Mouse (Mus musculus) liver, embryonic 12.5 days (tissue): Measurements from ENCODE around the gene Faf1. TPM values are rescaled to one million over a fixed set of nuclear protein-coding genes. Genes with fewer than 3 reads are reported as not detected.

Experiments
- ATAC-seq: fragments of 200-750 bp; cut with Nextera tagmentation; 2 replicates; pipeline ENCODE4 v1.8.0; 2017; ENCODE audit warnings: moderate number of reproducible peaks, mild to moderate bottlenecking, moderate library complexity
- H3K27ac ChIP-seq: fragments of 300-500 bp; sonication (generic); 2 replicates; pipeline ENCODE4 v1.5.1; 2016; ENCODE audit warnings: mild to moderate bottlenecking
- H3K27me3 ChIP-seq: fragments of 300-500 bp; sonication (generic); replicated peaks from 2 replicates; pipeline ENCODE4 v1.6.1; 2016; ENCODE audit warnings: mild to moderate bottlenecking, moderate library complexity
- H3K36me3 ChIP-seq: fragments of 300-500 bp; sonication (generic); 2 replicates; pipeline ENCODE4 v1.6.1; 2016; ENCODE audit warnings: mild to moderate bottlenecking, moderate library complexity
- H3K4me1 ChIP-seq: fragments of 300-500 bp; sonication (generic); 2 replicates; pipeline ENCODE4 v1.6.1; 2016
- H3K4me2 ChIP-seq: fragments of 300-500 bp; sonication (generic); 2 replicates; pipeline ENCODE4 v1.6.1; 2016; ENCODE audit warnings: mild to moderate bottlenecking, moderate library complexity
- H3K4me3 ChIP-seq: fragments of 300-500 bp; sonication (generic); 2 replicates; pipeline ENCODE4 v1.5.1; 2016; ENCODE audit warnings: mild to moderate bottlenecking, moderate library complexity
- H3K9ac ChIP-seq: fragments of 300-500 bp; sonication (generic); 2 replicates; pipeline ENCODE4 v1.6.1; 2016; ENCODE audit warnings: mild to moderate bottlenecking, moderate library complexity
- H3K9me3 ChIP-seq: fragments of 300-500 bp; sonication (generic); replicated peaks from 2 replicates; pipeline ENCODE4 v1.6.1; 2016; ENCODE audit warnings: mild to moderate bottlenecking, moderate library complexity
- WGBS: fragments of 180-500 bp; shearing (Covaris S2); methylation state at CpG from one replicate; pipeline ENCODE4 v1.1.7; 2016; ENCODE audit not compliant: insufficient replicate concordance; 5-methylcytosine and 5-hydroxymethylcytosine counted together
- polyA plus RNA-seq: library from polyadenylated mRNA; unstranded; fragments of >200 nt; fragmentation: Nextera tagmentation; extraction: Ambion mirVana; gene quantifications from 2 replicates; pipeline ENCODE4 v1.2.1, GENCODE M21; 2016

Gene Faf1
- polyA plus RNA-seq, 1 experiment from 2014 or later: 31.4 TPM

DNA sequence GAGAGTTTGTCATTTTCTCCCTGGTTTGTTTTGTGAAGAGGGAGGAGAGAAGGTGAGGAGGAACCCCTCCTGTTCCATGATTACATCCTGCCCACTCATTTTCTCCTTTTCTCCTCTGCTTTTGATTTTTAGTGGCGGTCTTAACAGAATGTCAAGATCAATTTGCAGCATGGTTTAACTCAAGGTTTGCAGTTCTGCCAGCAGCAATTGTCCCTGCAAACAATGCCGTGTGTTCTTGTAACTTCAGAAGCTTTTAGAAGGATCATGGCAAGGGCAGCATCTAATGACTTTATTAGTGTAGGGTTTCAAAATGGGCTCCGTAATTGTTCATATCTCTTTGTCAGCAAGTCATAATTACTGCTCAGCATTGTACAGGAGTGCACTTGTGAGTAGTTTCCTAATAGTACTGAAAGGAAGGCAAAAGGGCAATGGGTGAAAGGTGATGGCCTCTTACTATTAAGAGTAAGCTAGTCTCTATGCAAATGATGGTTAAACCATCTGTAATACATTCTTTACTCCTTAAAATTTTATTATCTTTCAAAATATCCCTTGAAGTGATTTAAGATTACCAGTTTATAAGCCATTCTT lies 192.6 kb downstream of the Faf1 start:
- ATAC-seq: no peak
- 83% methylated on average over 3 of the region's 3 CpGs for WGBS

DNA sequence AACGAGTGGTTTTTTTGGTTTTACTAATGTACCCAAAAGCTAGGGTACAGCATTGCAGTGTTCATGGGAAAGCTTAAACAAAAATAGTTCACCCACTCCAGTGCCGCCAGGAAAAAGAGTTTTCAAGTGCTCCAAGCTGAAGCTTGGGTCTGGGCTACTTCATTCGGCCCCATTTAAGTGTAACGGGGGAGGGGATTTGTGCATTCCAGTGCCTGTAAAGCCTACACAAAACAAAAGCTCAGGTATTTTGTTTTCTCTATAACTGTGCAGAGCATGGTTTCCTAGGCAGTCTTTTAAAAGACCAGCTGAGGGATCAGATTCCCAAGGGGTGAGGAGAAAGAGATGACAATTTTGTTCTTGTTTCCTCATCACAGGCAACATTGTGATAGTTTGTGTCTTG lies 207.9 kb downstream of the Faf1 start:
- Histone ChIP-seq H3K4me3 (no peak overlapping the region), H3K36me3 (peaks cover 18% of the 10 kb centered on the region), H3K4me1 (no peaks in the 10 kb centered on the region), H3K27me3 (no peaks in the 10 kb centered on the region), H3K9me3 (no peaks in the 10 kb centered on the region), H3K4me2 (no peak overlapping the region), H3K9ac (no peak overlapping the region), H3K27ac (no peak overlapping the region)
- 83% methylated on average over 4 of the region's 4 CpGs for WGBS
- ATAC-seq: no peak

More for the DNA sequence above, 192.6 kb downstream of the Faf1 start:
- no peaks in the 10 kb centered on the region for H3K9me3 ChIP-seq
- no peak overlapping the region for H3K27ac ChIP-seq
- no peaks in the 10 kb centered on the region for H3K27me3 ChIP-seq
- H3K4me3 ChIP-seq: no peak overlapping the region
- H3K36me3 ChIP-seq: 0 out of 2 replicates have a peak, but pooled peaks cover 8% of the 10 kb centered on the region
- H3K4me1 ChIP-seq: no peaks in the 10 kb centered on the region
- H3K9ac ChIP-seq: no peak overlapping the region
- no peak overlapping the region for H3K4me2 ChIP-seq

DNA sequence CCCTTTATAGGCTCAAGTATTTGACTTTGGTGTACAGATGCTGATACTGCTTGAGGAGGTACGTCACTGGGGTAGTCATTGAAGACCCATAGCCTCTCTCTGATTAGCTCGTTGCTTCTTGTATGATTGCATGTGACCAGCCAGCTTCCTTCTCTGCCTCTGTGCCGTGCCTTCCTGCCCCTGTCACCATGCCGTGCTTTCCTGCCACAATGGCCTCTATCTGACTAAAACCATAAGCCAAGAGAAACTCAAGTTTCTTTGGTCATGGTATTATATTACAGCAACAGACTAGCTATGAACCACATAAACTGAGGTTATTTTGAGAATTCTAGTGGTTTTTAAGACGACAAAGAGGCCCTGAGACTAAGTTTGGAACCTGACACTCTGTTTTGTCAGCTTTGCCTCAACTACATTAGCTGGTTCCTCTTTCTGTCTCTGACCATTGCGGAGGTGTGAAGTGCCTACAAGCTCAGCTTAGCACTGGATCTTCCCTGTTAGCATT lies 211.5 kb downstream of the Faf1 start:
- WGBS: 75% methylated on average over 6 of the region's 6 CpGs

DNA sequence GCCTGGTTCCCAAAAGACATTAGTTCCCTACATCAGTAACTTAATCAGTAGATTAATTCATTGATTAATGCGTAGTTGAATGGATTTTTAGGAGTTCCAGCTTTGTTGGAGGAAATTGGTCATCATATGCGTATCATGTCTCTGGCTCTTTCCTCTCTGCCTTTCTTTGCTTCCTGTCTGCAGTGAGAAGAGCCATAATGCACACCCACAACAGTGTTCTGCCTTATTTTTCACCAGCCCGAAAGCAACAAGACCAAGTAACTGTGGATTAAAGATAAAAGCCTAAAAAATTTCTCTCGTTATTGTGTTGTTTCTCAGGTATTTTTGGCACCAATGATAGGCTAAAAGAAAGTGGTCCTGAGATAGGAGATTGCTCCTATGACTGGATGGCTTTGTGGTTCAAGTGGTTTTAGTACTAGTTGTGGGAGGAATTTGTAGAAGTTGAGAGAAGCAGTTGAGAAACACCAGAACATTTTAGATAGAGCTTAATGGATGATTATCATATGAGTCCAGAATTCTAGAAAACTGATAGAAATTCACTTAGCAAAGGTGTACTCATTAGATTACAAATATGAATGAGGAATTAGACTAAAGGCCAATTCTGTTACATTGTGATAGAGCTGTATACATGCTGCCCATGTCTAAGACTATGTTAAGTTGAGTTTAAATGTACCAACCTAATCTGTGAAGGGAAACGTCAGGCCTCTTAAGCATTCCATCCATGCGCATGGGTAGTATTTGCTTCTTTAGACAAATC lies 221.6 kb downstream of the Faf1 start:
- 55% methylated on average over 6 of the region's 6 CpGs for WGBS
- no peaks in the 10 kb centered on the region for H3K27me3 ChIP-seq
- H3K4me3 ChIP-seq: no peak overlapping the region
- ATAC-seq: peak; percentile 90
- peaks cover 17% of the 10 kb centered on the region for H3K4me1 ChIP-seq
- H3K27ac ChIP-seq: peak overlapping the region; percentile 68; the same call in 1 of the 2 replicates
- H3K9me3 ChIP-seq: no peaks in the 10 kb centered on the region
- peaks cover 14% of the 10 kb centered on the region; the same call in 1 of the 2 replicates for H3K36me3 ChIP-seq
- no peak overlapping the region for H3K9ac ChIP-seq
- H3K4me2 ChIP-seq: peak overlapping the region; percentile 8; the same call in 1 of the 2 replicates

More for the DNA sequence above, 211.5 kb downstream of the Faf1 start:
- no peak overlapping the region for H3K9ac ChIP-seq
- no peak overlapping the region for H3K27ac ChIP-seq
- H3K4me3 ChIP-seq: no peak overlapping the region
- no peaks in the 10 kb centered on the region for H3K9me3 ChIP-seq
- no peak overlapping the region for H3K4me2 ChIP-seq
- peaks cover 34% of the 10 kb centered on the region for H3K36me3 ChIP-seq
- H3K27me3 ChIP-seq: no peaks in the 10 kb centered on the region
- no peaks in the 10 kb centered on the region for H3K4me1 ChIP-seq
- ATAC-seq: no peak

DNA sequence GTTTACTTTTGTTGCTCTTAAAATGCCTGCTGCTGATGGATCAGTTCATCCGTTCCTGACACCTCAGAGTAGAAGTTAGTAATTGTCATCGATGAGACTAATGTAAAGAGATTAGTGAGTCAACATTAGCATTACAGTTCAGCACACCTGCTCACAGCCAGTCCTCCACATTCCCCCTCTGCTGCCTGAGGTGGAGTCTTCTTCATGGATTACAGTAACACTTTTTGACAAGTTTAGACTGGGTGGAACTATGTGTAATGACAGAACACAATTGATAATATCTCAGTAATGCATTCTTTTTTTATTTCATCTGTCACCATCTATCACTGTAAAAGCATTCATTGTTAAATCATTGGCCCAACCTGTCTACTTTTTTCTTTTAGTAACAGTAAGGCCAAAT lies 224.7 kb downstream of the Faf1 start:
- H3K36me3 ChIP-seq: peaks cover 14% of the 10 kb centered on the region; the same call in 1 of the 2 replicates
- no peak overlapping the region for H3K4me2 ChIP-seq
- H3K9me3 ChIP-seq: no peaks in the 10 kb centered on the region
- H3K4me3 ChIP-seq: no peak overlapping the region
- ATAC-seq: no peak
- H3K9ac ChIP-seq: no peak overlapping the region
- 81% methylated on average over 2 of the region's 2 CpGs for WGBS
- no peaks in the 10 kb centered on the region for H3K27me3 ChIP-seq
- no peak overlapping the region for H3K27ac ChIP-seq
- H3K4me1 ChIP-seq: peaks cover 17% of the 10 kb centered on the region

DNA sequence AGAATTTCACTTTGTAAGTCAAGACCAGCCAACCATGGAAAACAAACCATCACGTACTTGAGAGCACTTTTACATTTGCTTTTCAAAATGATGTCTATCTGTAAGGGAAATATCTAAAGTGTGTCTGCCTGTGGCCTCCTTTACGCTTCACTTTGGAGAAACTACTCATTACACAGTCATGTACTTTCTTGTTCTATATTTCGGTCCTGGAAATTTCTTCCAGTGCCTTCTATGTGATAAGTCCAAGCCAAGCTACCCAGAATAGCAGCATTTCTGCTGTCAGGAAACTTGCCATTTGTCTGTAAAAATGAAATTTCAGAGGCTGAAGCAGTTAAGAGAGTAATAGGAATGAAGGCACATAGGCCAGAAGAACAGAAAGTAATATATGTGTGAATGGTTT lies 228.1 kb downstream of the Faf1 start:
- H3K4me3 ChIP-seq: no peak overlapping the region
- no peaks in the 10 kb centered on the region for H3K9me3 ChIP-seq
- H3K9ac ChIP-seq: no peak overlapping the region
- WGBS: 89% methylated on average over 3 of the region's 3 CpGs
- no peak overlapping the region for H3K27ac ChIP-seq
- ATAC-seq: no peak
- no peaks in the 10 kb centered on the region for H3K4me1 ChIP-seq
- no peak overlapping the region for H3K4me2 ChIP-seq
- H3K36me3 ChIP-seq: peaks cover 11% of the 10 kb centered on the region; the same call in 1 of the 2 replicates
- H3K27me3 ChIP-seq: no peaks in the 10 kb centered on the region

DNA sequence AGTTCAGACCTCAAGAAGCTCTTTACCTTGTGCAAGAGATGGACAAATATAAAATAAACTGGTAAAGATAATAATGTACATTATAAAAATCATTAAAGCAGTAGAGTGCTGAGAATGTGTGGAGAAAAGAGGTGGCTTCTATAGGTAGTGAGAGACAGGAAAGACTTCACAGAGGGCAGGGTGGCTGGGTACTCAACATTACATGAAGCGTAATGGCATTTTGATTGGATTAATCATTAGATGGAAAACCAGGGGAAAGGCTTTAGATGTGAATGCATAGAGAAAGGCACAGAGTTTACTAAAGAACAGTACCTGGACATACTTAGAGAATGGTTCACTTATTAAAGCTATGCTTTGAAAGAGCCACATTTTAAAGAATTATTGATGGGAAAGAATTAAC lies 252.7 kb downstream of the Faf1 start:
- Histone ChIP-seq H3K4me1 (no peaks in the 10 kb centered on the region), H3K9ac (no peak overlapping the region), H3K4me2 (no peak overlapping the region), H3K4me3 (no peak overlapping the region), H3K27ac (no peak overlapping the region), H3K9me3 (no peaks in the 10 kb centered on the region), H3K27me3 (no peaks in the 10 kb centered on the region), H3K36me3 (peaks cover 8% of the 10 kb centered on the region)
- ATAC-seq: no peak
- WGBS: 88% methylated on average over 1 of the region's 1 CpGs

DNA sequence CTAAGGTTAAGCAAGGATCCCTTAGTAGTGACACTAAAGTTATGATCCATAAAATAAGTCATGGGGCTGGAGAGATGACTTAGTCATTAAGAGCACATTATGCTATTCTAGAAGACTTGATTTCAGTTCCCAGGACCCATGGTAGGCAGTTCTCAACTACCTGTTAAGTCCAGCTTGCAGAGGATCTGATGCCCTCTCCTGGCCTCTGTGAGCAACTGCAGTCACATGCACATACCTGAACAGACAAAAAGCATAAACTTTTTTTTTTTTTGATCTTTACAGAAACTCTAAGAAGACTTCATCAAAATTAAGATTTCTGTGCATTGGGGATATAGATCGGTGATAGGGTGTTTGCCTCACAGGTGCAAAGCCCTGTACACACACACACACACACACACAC lies 254.1 kb downstream of the Faf1 start:
- Histone ChIP-seq H3K9ac (no peak overlapping the region), H3K4me3 (no peak overlapping the region), H3K4me1 (no peaks in the 10 kb centered on the region), H3K36me3 (peaks cover 10% of the 10 kb centered on the region), H3K27ac (no peak overlapping the region), H3K27me3 (no peaks in the 10 kb centered on the region), H3K9me3 (no peaks in the 10 kb centered on the region), H3K4me2 (no peak overlapping the region)
- WGBS: 79% methylated on average over 1 of the region's 1 CpGs
- no peak for ATAC-seq

DNA sequence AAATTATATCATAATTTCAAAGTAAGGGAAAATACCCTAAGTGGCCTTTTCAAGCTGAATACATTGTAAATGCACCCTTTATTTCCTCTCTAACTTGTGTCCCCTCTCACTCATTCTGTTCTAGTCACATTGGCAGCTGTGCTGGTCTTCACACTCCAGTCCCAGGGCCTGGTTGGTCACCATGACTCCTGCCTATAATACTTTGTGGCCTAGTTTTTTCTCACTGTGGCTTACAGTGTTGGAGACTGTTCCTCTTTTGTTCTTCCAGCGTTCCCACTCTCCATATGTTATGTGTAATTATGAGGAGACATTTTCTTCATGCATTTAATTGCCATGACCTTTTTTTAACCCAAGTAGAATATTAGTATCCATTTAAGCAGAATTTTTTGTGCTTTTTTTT lies 254.5 kb downstream of the Faf1 start:
- Histone ChIP-seq H3K4me2 (no peak overlapping the region), H3K9me3 (no peaks in the 10 kb centered on the region), H3K4me1 (no peaks in the 10 kb centered on the region), H3K27me3 (no peaks in the 10 kb centered on the region), H3K27ac (no peak overlapping the region), H3K9ac (no peak overlapping the region), H3K36me3 (peaks cover 13% of the 10 kb centered on the region), H3K4me3 (no peak overlapping the region)
- ATAC-seq: no peak
- 82% methylated on average over 1 of the region's 1 CpGs for WGBS

DNA sequence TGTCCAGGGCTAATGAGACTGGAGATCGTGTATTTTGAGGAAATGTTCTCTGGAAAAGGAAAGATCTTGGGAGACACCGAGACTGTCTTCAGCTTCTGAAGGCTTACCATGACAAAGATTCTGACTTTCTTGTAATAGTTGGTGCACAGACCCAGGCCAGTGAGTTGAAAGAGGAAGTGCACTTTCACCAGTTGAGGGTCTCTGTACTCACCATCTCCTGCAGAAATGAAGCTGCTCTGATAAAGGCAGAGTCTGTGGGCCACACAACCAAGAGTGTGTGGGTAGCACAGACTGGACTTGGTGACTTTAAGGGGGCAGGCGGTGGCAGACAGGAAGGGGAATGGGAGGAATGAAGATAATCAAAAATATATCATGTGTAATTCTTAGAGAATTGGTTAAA lies 260.2 kb downstream of the Faf1 start:
- H3K27ac ChIP-seq: no peak overlapping the region
- no peaks in the 10 kb centered on the region for H3K4me1 ChIP-seq
- no peak for ATAC-seq
- no peak overlapping the region for H3K4me2 ChIP-seq
- H3K27me3 ChIP-seq: no peaks in the 10 kb centered on the region
- no peaks in the 10 kb centered on the region for H3K9me3 ChIP-seq
- no peak overlapping the region for H3K9ac ChIP-seq
- no peak overlapping the region for H3K4me3 ChIP-seq
- WGBS: 76% methylated on average over 3 of the region's 3 CpGs
- peaks cover 18% of the 10 kb centered on the region; the same call in 1 of the 2 replicates for H3K36me3 ChIP-seq

DNA sequence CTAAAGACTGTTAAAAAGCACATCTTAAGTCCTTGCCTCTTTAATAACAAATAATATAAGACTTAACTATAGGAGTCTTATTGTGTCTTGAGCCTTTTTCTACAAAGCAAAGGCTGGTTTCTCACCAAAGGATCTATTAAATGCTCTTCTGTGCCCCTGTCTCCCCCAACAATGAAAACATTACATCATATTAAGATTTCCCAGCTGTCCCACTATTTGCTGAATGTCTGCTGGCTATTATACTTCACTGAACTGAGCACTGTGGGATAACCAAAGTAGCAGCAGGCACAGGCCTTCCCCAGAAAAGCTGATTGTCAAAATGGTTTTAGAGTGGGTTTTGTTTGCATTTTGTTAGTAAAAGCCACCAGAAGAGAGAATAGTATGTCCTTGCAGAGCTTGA lies 262.9 kb downstream of the Faf1 start:
- Histone ChIP-seq H3K4me1 (no peaks in the 10 kb centered on the region), H3K27ac (no peak overlapping the region), H3K4me3 (no peak overlapping the region), H3K9me3 (no peaks in the 10 kb centered on the region), H3K4me2 (no peak overlapping the region), H3K9ac (no peak overlapping the region), H3K36me3 (peaks cover 17% of the 10 kb centered on the region; the same call in 1 of the 2 replicates), H3K27me3 (no peaks in the 10 kb centered on the region)
- no peak for ATAC-seq

DNA sequence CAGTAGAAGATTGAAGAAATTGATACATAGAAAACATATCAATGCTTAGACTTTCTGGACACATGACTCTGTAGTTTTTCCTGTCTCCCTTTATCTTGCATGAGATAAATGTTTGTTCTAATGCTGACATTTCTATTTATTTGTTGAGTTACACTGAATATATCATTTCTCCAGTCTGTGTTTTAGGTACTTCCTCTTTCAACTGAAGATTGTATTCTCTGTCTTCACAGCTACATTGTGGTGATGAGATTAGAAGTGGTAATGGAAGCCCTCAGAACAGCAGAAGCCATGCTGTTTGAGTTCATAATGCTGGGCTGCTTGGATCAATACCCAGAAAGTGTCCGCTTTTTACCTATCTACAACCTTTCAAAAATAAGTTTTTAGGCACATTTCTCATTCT lies 269.2 kb downstream of the Faf1 start:
- peaks cover 7% of the 10 kb centered on the region; the same call in 1 of the 2 replicates for H3K36me3 ChIP-seq
- H3K9me3 ChIP-seq: no peaks in the 10 kb centered on the region
- no peak overlapping the region for H3K9ac ChIP-seq
- ATAC-seq: no peak
- no peaks in the 10 kb centered on the region for H3K27me3 ChIP-seq
- H3K27ac ChIP-seq: no peak overlapping the region
- H3K4me2 ChIP-seq: no peak overlapping the region
- H3K4me1 ChIP-seq: peaks cover 12% of the 10 kb centered on the region
- H3K4me3 ChIP-seq: no peak overlapping the region
- WGBS: 84% methylated on average over 1 of the region's 1 CpGs
